Mouse (Mus musculus) lung, adult 2 months (tissue): ENCODE results near the gene Tesmin.

Source experiments
- CTCF ChIP-seq: fragments of 200-500 bp; IDR thresholded peaks from 2 replicates; pipeline ENCODE4 v1.5.1; 2011; ENCODE audit warnings: mild to moderate bottlenecking, low read length, control low read depth; ENCODE audit not compliant: insufficient read depth
- POLR2A ChIP-seq: fragments of 200-500 bp; IDR thresholded peaks from 2 replicates; pipeline ENCODE4 v1.6.1; 2011; ENCODE audit warnings: low read depth, mild to moderate bottlenecking, control low read depth, low read length, borderline replicate concordance; ENCODE audit errors: extremely low read depth

GRCm38 (mm10) chr19:3343929-3344328 lies 44.7 kb upstream of the Tesmin start:
- TF ChIP-seq POLR2A = no peak
- TF ChIP-seq CTCF = no peak
